Mouse (Mus musculus): ENCODE measurements around the gene Tbc1d30.

DNA sequence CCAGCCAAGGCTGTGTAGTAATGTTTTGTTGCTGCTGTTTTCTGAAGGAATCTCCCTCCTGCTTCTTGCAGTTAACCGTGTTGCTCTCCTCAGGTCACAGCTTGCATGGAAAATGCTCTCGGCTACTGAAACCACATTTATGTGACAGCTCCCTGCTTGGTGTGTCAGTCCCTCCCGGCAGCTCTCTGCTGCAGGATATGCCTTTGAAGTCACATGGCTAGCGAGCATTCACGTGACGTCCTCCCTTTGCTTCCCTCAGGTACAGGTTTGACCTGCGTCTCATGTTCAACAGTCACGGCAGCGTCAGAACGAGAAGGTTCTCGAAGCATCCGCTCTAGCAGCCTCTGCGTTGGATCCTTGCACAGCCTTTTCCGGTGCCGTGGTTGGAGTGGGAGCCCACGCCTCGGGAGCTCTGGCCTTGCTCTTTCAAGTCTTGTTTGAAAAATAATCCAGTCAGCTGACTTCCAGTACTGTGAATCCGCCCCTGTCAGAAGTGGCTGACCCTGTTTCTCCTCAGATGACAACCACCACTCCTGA, 43.8 kb upstream of the Tbc1d30 start:
- TF ChIP-seq CTCF (IDR thresholded peaks at IDR 0.05; ENCODE audit: low read depth) (no peak), EP300 (optimal IDR thresholded peaks at IDR 0.05) (no peak)
